Mouse (Mus musculus) lung, postnatal 0 days (tissue): Measurements from ENCODE around the gene Suclg2. TPM values are rescaled to one million over a fixed set of nuclear protein-coding genes. Genes with fewer than 3 reads are reported as not detected.

Source experiments
- ATAC-seq: fragments of 200-750 bp; cut with Nextera tagmentation; 2 replicates; pipeline ENCODE4 v1.8.0; 2017; ENCODE audit warnings: moderate library complexity
- DNase-seq: peaks from one replicate; pipeline ENCODE4 v3.0.0-alpha.2; 2016; ENCODE audit warnings: low spot score
- H3K27ac ChIP-seq: fragments of 300-500 bp; sonication (generic); 2 replicates; pipeline ENCODE4 v1.5.1; 2014; ENCODE audit warnings: antibody characterized with exemption, mild to moderate bottlenecking, low read length, mixed read lengths
- H3K27me3 ChIP-seq: fragments of 300-500 bp; sonication (generic); replicated peaks from 2 replicates; pipeline ENCODE4 v1.6.1; 2014; ENCODE audit warnings: low read length, mixed read lengths; ENCODE audit not compliant: insufficient read depth
- H3K36me3 ChIP-seq: fragments of 300-500 bp; sonication (generic); 2 replicates; pipeline ENCODE4 v1.6.1; 2014; ENCODE audit warnings: low read length, mixed read lengths; ENCODE audit not compliant: insufficient read depth
- H3K4me1 ChIP-seq: fragments of 300-500 bp; sonication (generic); 2 replicates; pipeline ENCODE4 v1.6.1; 2014; ENCODE audit warnings: antibody characterized with exemption, low read depth, low read length, mixed read lengths; ENCODE audit not compliant: insufficient read depth
- H3K4me2 ChIP-seq: fragments of 300-500 bp; sonication (generic); replicated peaks from 2 replicates; pipeline ENCODE4 v1.6.1; 2014; ENCODE audit warnings: low read depth, mild to moderate bottlenecking, low read length, moderate library complexity, mixed read lengths
- H3K4me3 ChIP-seq: fragments of 300-500 bp; sonication (generic); 2 replicates; pipeline ENCODE4 v1.5.1; 2014; ENCODE audit warnings: low read depth, low read length
- H3K9ac ChIP-seq: fragments of 300-500 bp; sonication (generic); replicated peaks from 2 replicates; pipeline ENCODE4 v1.6.1; 2014; ENCODE audit warnings: low read depth, mild to moderate bottlenecking
- H3K9me3 ChIP-seq: fragments of 300-500 bp; sonication (generic); 2 replicates; pipeline ENCODE4 v1.6.1; 2016; ENCODE audit warnings: low read length, mixed read lengths
- CTCF ChIP-seq: IDR thresholded peaks from 2 replicates; pipeline ENCODE4 v1.5.1; 2016; ENCODE audit warnings: antibody characterized with exemption, mild to moderate bottlenecking
- EP300 ChIP-seq: IDR thresholded peaks from 2 replicates; pipeline ENCODE4 v1.6.1; 2016; ENCODE audit warnings: antibody characterized with exemption, mild to moderate bottlenecking, control low read depth
- WGBS: fragments of 180-500 bp; shearing (Covaris S2); extraction: QIAGEN DNeasy Blood & Tissue Kit; methylation state at CpG from one replicate; pipeline ENCODE4 v1.1.7; 2014; 5-methylcytosine and 5-hydroxymethylcytosine counted together
- polyA plus RNA-seq: library from polyadenylated mRNA; unstranded; fragments of >200 nt; fragmentation: Nextera tagmentation; extraction: Ambion mirVana; gene quantifications from 2 replicates; pipeline ENCODE4 v1.2.1, GENCODE M21; 2015

The Suclg2 gene
- polyA plus RNA-seq, 1 experiment from 2014 or later: 37.4 TPM

- Histone ChIP-seq H3K27ac (no peak overlapping the region), H3K4me2 (no peak overlapping the region), H3K4me3 (no peak overlapping the region), H3K9me3 (no peaks in the 10 kb centered on the region), H3K27me3 (no peaks in the 10 kb centered on the region), H3K36me3 (0 out of 2 replicates have a peak, but pooled peaks cover 4% of the 10 kb centered on the region), H3K4me1 (0 out of 2 replicates have a peak, but pooled peaks cover 5% of the 10 kb centered on the region), H3K9ac (no peak overlapping the region)
- no peak for DNase-seq
- no peak for TF ChIP-seq CTCF
- 32% methylated on average over 1 of the region's 1 CpGs for WGBS
- ATAC-seq: no peak
These were observed 43.9 kb downstream of the Suclg2 start for GRCm38 (mm10) chr6:95674651-95675050.

GRCm38 (mm10) chr6:95669335-95669729, 49.3 kb downstream of the Suclg2 start:
- no peak overlapping the region for H3K9ac ChIP-seq
- no peaks in the 10 kb centered on the region for H3K9me3 ChIP-seq
- 0 out of 2 replicates have a peak, but pooled peaks cover 1% of the 10 kb centered on the region for H3K4me1 ChIP-seq
- H3K36me3 ChIP-seq: 0 out of 2 replicates have a peak, but pooled peaks cover 4% of the 10 kb centered on the region
- TF ChIP-seq EP300: no peak
- peak; percentile 72 for TF ChIP-seq CTCF
- H3K27me3 ChIP-seq: no peaks in the 10 kb centered on the region
- H3K4me3 ChIP-seq: no peak overlapping the region
- H3K27ac ChIP-seq: no peak overlapping the region
- peak; percentile 32 for DNase-seq
- ATAC-seq: no peak; the same call in 1 of the 2 replicates
- no peak overlapping the region for H3K4me2 ChIP-seq
- 61% methylated on average over 3 of the region's 3 CpGs for WGBS

DNA sequence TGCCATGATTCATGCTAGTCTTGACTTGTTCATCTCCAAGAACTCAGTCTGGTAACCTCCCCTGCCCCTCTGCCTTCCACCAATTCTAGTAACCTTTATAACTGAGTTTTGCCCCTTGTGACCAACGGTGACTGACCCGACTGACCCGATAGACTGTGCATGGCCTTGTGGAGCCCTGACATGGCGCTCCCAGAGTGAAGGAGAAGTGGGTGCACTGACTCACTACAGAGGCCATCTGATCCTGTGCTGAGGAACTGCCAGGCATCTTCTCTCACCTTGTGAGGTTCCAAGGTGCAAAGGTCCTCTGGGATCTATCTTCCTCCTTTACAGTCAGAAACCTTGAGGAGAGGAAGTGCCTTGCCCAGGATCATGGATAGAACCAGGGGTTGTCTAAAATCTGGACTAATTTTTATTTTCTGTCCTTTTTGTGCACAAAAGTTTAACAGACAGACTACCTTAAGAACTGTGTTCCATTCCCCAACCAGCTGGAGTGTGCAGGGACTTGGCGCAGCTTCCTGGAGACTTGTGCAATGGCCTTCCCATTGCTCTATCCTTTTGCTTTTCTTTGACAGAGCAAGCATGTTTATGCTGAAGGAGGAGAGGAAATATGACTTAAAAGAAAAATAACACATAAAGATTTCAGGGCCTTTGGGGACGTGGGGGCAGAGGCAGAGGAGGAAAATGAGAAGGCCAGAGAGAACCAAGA, 49.8 kb downstream of the Suclg2 start:
- H3K36me3 ChIP-seq: 0 out of 2 replicates have a peak, but pooled peaks cover 4% of the 10 kb centered on the region
- no peak for TF ChIP-seq CTCF
- no peak for TF ChIP-seq EP300
- H3K4me3 ChIP-seq: no peak overlapping the region
- ATAC-seq: peak; percentile 35; the same call in 1 of the 2 replicates
- H3K27ac ChIP-seq: no peak overlapping the region
- no peaks in the 10 kb centered on the region for H3K27me3 ChIP-seq
- no peaks in the 10 kb centered on the region for H3K9me3 ChIP-seq
- WGBS: 85% methylated on average over 6 of the region's 6 CpGs
- H3K4me2 ChIP-seq: no peak overlapping the region
- peak; percentile 47 for DNase-seq
- no peaks in the 10 kb centered on the region for H3K4me1 ChIP-seq
- H3K9ac ChIP-seq: no peak overlapping the region

DNA sequence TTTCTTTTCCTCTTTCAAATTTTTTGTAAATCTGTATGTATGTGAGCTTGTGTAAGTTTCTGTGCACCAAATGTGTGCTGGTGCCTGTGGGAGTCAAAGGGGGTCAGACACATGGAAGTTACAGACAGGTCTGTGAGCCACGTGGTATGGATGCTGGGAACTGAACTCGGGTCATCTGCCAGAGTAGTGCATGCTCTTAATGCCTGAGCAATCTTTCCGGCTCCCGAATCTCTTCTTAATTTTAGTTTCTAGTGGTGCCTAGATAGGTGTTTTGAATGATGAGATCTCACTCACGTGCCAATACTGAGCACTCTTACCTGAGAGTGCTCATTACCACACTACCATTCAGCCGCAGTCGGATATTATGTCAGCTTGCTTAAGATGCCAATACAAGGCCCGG, 60.9 kb downstream of the Suclg2 start:
- Histone ChIP-seq H3K36me3 (peaks cover 4% of the 10 kb centered on the region; the same call in 1 of the 2 replicates), H3K4me2 (no peak overlapping the region), H3K4me1 (no peaks in the 10 kb centered on the region), H3K27ac (no peak overlapping the region), H3K9me3 (no peaks in the 10 kb centered on the region), H3K9ac (no peak overlapping the region), H3K27me3 (no peaks in the 10 kb centered on the region), H3K4me3 (no peak overlapping the region)
- no peak for DNase-seq
- ATAC-seq: no peak
- WGBS: 97% methylated on average over 8 of the region's 8 CpGs
- TF ChIP-seq CTCF (no peak), EP300 (no peak)

- H3K4me1 ChIP-seq: no peaks in the 10 kb centered on the region
- H3K27ac ChIP-seq: no peak overlapping the region
- 88% methylated on average over 3 of the region's 3 CpGs for WGBS
- ATAC-seq (no peak), DNase-seq (no peak)
- peaks cover 4% of the 10 kb centered on the region; the same call in 1 of the 2 replicates for H3K36me3 ChIP-seq
- H3K4me2 ChIP-seq: no peak overlapping the region
- no peaks in the 10 kb centered on the region for H3K27me3 ChIP-seq
- no peaks in the 10 kb centered on the region for H3K9me3 ChIP-seq
- no peak overlapping the region for H3K9ac ChIP-seq
- TF ChIP-seq CTCF (no peak), EP300 (no peak)
- H3K4me3 ChIP-seq: no peak overlapping the region
These were observed 64.9 kb downstream of the Suclg2 start for GRCm38 (mm10) chr6:95653662-95654061.

DNA sequence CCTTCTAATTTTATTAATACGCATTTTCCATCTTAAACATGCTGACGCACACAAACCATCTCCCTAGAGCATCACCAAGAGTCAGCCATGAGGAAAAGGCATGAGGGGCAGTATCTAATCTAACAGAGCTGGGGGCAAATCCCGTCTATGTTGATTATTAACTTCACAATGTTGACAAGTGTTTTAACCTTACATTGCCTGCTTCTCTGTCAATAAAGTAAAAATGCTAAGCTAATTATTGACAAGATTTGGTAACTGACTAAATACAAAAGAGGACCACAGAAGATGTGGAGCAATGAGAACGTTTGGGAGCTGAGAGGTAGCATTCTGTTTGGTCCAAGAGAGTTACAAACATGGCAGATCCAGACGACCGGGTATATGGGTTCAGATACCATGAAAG, 65.8 kb downstream of the Suclg2 start:
- Histone ChIP-seq H3K4me1 (no peaks in the 10 kb centered on the region), H3K27me3 (no peaks in the 10 kb centered on the region), H3K4me3 (no peak overlapping the region), H3K27ac (no peak overlapping the region), H3K36me3 (peaks cover 4% of the 10 kb centered on the region; the same call in 1 of the 2 replicates), H3K4me2 (no peak overlapping the region), H3K9ac (no peak overlapping the region), H3K9me3 (no peaks in the 10 kb centered on the region)
- no peak for DNase-seq
- ATAC-seq: no peak
- TF ChIP-seq CTCF: no peak
- 76% methylated on average over 6 of the region's 6 CpGs for WGBS
